Mouse (Mus musculus): ENCODE measurements at regions not wholly inside any gene's neighbourhood (a gene's known extent, or its start where the extent isn't known, plus 50 kb on each side); places are given as distances from the start of the nearest gene placed in this dataset.

- H3ac ChIP-seq (ENCODE audit: control insufficient read depth, insufficient read length) = no peak overlapping the region
- TF ChIP-seq REST (IDR thresholded peaks at IDR 0.05; ENCODE audit: insufficient read depth, insufficient read length) (no peak), MAX (IDR thresholded peaks at IDR 0.05; ENCODE audit: low read depth) (no peak), USF1 (IDR thresholded peaks at IDR 0.05; ENCODE audit: low read depth) (no peak), TCF3 (IDR thresholded peaks at IDR 0.05; ENCODE audit: insufficient read length, low read depth) (no peak), TCF12 (IDR thresholded peaks at IDR 0.05; ENCODE audit: insufficient read depth, poor library complexity, severe bottlenecking) (no peak), MYOG (IDR thresholded peaks at IDR 0.05; ENCODE audit: control insufficient read depth in 1 of 3, insufficient read depth in 1 of 3, insufficient read length in 2 of 3, low read depth in 2 of 3) (no peak), MYOD1 (IDR thresholded peaks at IDR 0.05; ENCODE audit: control insufficient read depth in 1 of 3, insufficient read length in 2 of 3, low read depth in 2 of 3) (no peak), E2F4 (IDR thresholded peaks at IDR 0.05; ENCODE audit: insufficient read depth) (no peak)
- no peak overlapping the region for H3K4me3 ChIP-seq
- H3K36me3 ChIP-seq (ENCODE audit: control insufficient read depth, insufficient read depth) = no peaks in the 10 kb centered on the region
- H3K79me2 ChIP-seq (ENCODE audit: control insufficient read depth, insufficient read depth) = no peaks in the 10 kb centered on the region
- H3K4me2 ChIP-seq (ENCODE audit: low read depth) = no peak overlapping the region
- no peaks in the 10 kb centered on the region for H3K27me3 ChIP-seq (ENCODE audit: control insufficient read depth, insufficient read depth, insufficient read length)
These were observed 777.3 kb upstream of the Gm8797 start for GRCm38 (mm10) chr3:4973278-4973677.

DNA sequence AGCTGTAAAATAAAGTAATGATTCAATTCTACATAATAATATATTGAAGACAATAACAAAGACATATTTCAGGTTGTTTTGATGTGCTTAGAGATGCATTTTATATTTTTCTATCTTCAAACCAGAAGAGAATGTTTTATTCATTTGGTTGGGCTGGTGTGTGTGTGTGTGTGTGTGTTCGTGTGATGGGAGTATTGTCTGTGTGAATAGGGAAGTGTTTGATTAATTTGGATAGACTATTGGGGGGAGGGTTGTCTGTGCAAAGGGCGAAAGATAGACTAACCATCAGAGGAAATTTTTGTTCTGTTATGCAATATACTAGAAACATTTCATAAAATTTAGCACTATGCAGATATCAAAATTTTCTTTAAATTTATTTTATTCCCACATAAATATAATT lies 776.8 kb upstream of the Gm8797 start:
- Histone ChIP-seq H3K27me3 (ENCODE audit: control insufficient read depth, insufficient read depth, insufficient read length) (no peaks in the 10 kb centered on the region), H3K79me2 (ENCODE audit: control insufficient read depth, insufficient read depth) (no peaks in the 10 kb centered on the region), H3ac (ENCODE audit: control insufficient read depth, insufficient read length) (no peak overlapping the region), H3K36me3 (ENCODE audit: control insufficient read depth, insufficient read depth) (no peaks in the 10 kb centered on the region), H3K4me2 (ENCODE audit: low read depth) (no peak overlapping the region), H3K4me3 (no peak overlapping the region)
- no peak for TF ChIP-seq TCF3 (IDR thresholded peaks at IDR 0.05; ENCODE audit: insufficient read length, low read depth)
- TF ChIP-seq CEBPB (IDR thresholded peaks at IDR 0.05; ENCODE audit: insufficient read depth, poor library complexity, severe bottlenecking) = no peak
- no peak for TF ChIP-seq USF1 (IDR thresholded peaks at IDR 0.05; ENCODE audit: low read depth)

GRCm38 (mm10) chr3:4974659-4975058 lies 775.9 kb upstream of the Gm8797 start:
- no peaks in the 10 kb centered on the region for H3K36me3 ChIP-seq (ENCODE audit: control insufficient read depth, insufficient read depth)
- H3ac ChIP-seq (ENCODE audit: control insufficient read depth, insufficient read length) = no peak overlapping the region
- no peaks in the 10 kb centered on the region for H3K27me3 ChIP-seq (ENCODE audit: control insufficient read depth, insufficient read depth, insufficient read length)
- H3K4me2 ChIP-seq (ENCODE audit: low read depth) = no peak overlapping the region
- no peak overlapping the region for H3K4me3 ChIP-seq
- no peaks in the 10 kb centered on the region for H3K79me2 ChIP-seq (ENCODE audit: control insufficient read depth, insufficient read depth)
- TF ChIP-seq POLR2AphosphoS2 (IDR thresholded peaks at IDR 0.05; ENCODE audit: insufficient read length, low read depth) (no peak), USF1 (IDR thresholded peaks at IDR 0.05; ENCODE audit: low read depth) (no peak), MAX (IDR thresholded peaks at IDR 0.05; ENCODE audit: low read depth) (no peak), REST (IDR thresholded peaks at IDR 0.05; ENCODE audit: insufficient read depth, insufficient read length) (no peak), MYOG (IDR thresholded peaks at IDR 0.05; ENCODE audit: control insufficient read depth in 1 of 3, insufficient read depth in 1 of 3, insufficient read length in 2 of 3, low read depth in 2 of 3) (no peak), POLR2A (IDR thresholded peaks at IDR 0.05; ENCODE audit: insufficient read length, low read depth) (no peak), CEBPB (IDR thresholded peaks at IDR 0.05; ENCODE audit: insufficient read depth, poor library complexity, severe bottlenecking) (no peak), SRF (IDR thresholded peaks at IDR 0.05; ENCODE audit: control insufficient read depth, insufficient read length, low read depth) (no peak)

DNA sequence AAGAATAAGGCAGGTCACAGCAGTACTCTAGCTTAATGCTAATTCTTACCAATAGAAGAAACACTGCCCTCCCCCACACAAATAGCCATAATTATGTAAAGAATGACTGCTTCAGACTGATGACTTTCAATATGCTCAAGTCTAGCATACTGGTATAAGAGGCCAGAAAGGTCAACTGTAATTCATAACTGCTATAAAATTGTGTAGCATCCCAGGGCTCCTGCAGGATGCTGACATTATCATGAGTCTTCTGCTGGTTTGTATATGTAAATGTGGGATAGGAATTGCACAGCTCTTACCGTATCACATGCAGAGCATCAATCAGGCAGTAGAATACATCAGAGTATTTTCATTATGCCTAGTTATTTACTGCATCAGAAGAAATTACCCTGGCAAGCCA lies 774.3 kb upstream of the Gm8797 start:
- Histone ChIP-seq H3K36me3 (ENCODE audit: control insufficient read depth, insufficient read depth) (no peaks in the 10 kb centered on the region), H3K79me2 (ENCODE audit: control insufficient read depth, insufficient read depth) (no peaks in the 10 kb centered on the region), H3ac (ENCODE audit: control insufficient read depth, insufficient read length) (no peak overlapping the region), H3K27me3 (ENCODE audit: control insufficient read depth, insufficient read depth, insufficient read length) (no peaks in the 10 kb centered on the region), H3K4me2 (ENCODE audit: low read depth) (no peak overlapping the region), H3K4me3 (no peak overlapping the region)
- TF ChIP-seq TCF3 (IDR thresholded peaks at IDR 0.05; ENCODE audit: insufficient read length, low read depth) (no peak), REST (IDR thresholded peaks at IDR 0.05; ENCODE audit: insufficient read depth, insufficient read length) (no peak), MYOD1 (IDR thresholded peaks at IDR 0.05; ENCODE audit: control insufficient read depth in 1 of 3, insufficient read length in 2 of 3, low read depth in 2 of 3) (no peak), TCF12 (IDR thresholded peaks at IDR 0.05; ENCODE audit: insufficient read depth, poor library complexity, severe bottlenecking) (no peak), E2F4 (IDR thresholded peaks at IDR 0.05; ENCODE audit: insufficient read depth) (no peak), MYOG (IDR thresholded peaks at IDR 0.05; ENCODE audit: control insufficient read depth in 1 of 3, insufficient read depth in 1 of 3, insufficient read length in 2 of 3, low read depth in 2 of 3) (no peak), POLR2A (IDR thresholded peaks at IDR 0.05; ENCODE audit: insufficient read length, low read depth) (no peak), SRF (IDR thresholded peaks at IDR 0.05; ENCODE audit: control insufficient read depth, insufficient read length, low read depth) (no peak), POLR2AphosphoS2 (IDR thresholded peaks at IDR 0.05; ENCODE audit: insufficient read length, low read depth) (no peak), MAX (IDR thresholded peaks at IDR 0.05; ENCODE audit: low read depth) (no peak)

DNA sequence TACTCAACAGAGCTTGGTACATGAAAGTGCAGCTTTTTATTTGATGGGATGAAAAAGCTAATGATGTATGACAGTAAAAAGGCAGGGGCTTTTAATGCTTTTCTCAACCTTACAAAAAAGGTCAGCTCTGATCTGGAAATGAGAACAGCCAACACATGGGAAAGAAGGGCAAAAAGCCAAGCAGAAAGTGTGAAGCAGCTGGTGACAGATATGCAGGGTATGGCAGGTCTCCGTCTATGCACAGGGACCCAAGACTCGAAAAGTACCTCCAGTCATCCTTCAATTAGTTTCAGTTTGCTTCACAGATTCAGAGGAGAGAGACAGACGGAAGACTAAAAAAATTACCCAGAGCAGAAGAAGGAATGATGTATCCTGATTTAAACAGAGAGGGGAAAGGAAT lies 732.9 kb upstream of the Gm8797 start:
- no peaks in the 10 kb centered on the region for H3K36me3 ChIP-seq (ENCODE audit: control insufficient read depth, insufficient read depth)
- no peaks in the 10 kb centered on the region for H3K79me2 ChIP-seq (ENCODE audit: control insufficient read depth, insufficient read depth)
- no peak for TF ChIP-seq REST (IDR thresholded peaks at IDR 0.05; ENCODE audit: insufficient read depth, insufficient read length)
- TF ChIP-seq POLR2AphosphoS2 (IDR thresholded peaks at IDR 0.05; ENCODE audit: insufficient read length, low read depth) = no peak
- TF ChIP-seq CEBPB (IDR thresholded peaks at IDR 0.05; ENCODE audit: insufficient read depth, poor library complexity, severe bottlenecking) = no peak
- TF ChIP-seq MYOG (IDR thresholded peaks at IDR 0.05; ENCODE audit: control insufficient read depth in 1 of 3, insufficient read depth in 1 of 3, insufficient read length in 2 of 3, low read depth in 2 of 3) = no peak
- TF ChIP-seq USF1 (IDR thresholded peaks at IDR 0.05; ENCODE audit: low read depth) = no peak
- TF ChIP-seq MAX (IDR thresholded peaks at IDR 0.05; ENCODE audit: low read depth) = no peak
- no peak for TF ChIP-seq E2F4 (IDR thresholded peaks at IDR 0.05; ENCODE audit: insufficient read depth)
- no peak for TF ChIP-seq TCF12 (IDR thresholded peaks at IDR 0.05; ENCODE audit: insufficient read depth, poor library complexity, severe bottlenecking)
- no peak for TF ChIP-seq MYOD1 (IDR thresholded peaks at IDR 0.05; ENCODE audit: control insufficient read depth in 1 of 3, insufficient read length in 2 of 3, low read depth in 2 of 3)
- TF ChIP-seq TCF3 (IDR thresholded peaks at IDR 0.05; ENCODE audit: insufficient read length, low read depth) = no peak
- TF ChIP-seq POLR2A (IDR thresholded peaks at IDR 0.05; ENCODE audit: insufficient read length, low read depth) = no peak
- no peak for TF ChIP-seq SRF (IDR thresholded peaks at IDR 0.05; ENCODE audit: control insufficient read depth, insufficient read length, low read depth)
- no peak overlapping the region for H3K4me2 ChIP-seq (ENCODE audit: low read depth)
- no peak overlapping the region for H3K4me3 ChIP-seq
- no peaks in the 10 kb centered on the region for H3K27me3 ChIP-seq (ENCODE audit: control insufficient read depth, insufficient read depth, insufficient read length)
- H3ac ChIP-seq (ENCODE audit: control insufficient read depth, insufficient read length) = no peak overlapping the region

Measured in myocyte (in vitro differentiated cells).